In the genomic region with DNA sequence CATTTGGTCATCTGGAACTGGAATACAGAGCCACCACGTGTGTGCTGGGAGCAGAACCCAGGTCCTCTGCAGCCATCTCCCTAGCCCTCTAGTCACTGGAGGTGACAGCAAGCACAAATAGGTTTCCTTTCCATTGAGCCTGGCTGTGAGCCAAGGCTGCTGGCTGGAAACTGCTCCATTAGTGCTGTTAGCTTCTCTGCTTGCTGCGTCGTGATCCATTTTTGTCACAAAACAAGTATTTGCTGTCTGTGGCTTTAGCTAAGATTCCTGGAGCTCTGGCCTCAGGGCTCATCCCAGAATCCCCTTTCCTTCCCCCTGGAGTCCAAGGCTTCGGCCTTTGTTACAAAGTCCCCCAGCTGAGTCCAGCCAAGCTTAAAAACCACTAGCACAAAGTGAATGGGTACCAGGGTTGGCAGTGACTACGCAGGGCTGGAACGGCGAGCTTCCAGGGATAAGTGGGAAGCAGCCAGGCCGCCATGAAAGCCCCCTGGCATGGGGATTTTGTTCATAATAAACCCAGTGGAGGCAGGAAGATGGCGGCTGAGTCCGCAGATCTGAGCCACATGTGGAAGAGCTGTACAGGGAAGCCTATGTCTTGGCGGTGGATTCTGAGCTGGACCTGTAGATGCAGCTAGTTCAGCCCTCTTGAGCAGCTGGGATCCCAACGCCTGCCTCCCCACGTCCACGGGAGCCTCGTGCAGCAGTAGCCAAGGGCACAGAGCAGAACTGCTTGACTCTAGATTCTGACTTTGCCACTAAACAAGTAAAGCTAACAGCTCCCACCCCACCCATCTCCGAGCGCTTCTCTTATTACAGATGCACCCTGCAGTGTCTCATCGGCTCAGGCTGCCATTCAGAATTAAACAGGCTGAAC, we compare ENCODE assay signal across 9 mouse cellular contexts. TPM values are rescaled to one million over a fixed set of nuclear protein-coding genes. Genes with fewer than 3 reads are reported as not detected.
DNase-seq lines count a peak whose midpoint lies in the region; ATAC-seq and TF ChIP-seq lines count a peak whose summit lies in the region.
"Had no signal": no experiment of that assay in that cellular context is flagged by ENCODE, and none has a peak within 500 bp of the region (broad histone marks: within the 10 kb centered on the region; RNA-seq: fewer than 3 reads in every experiment).

No protein-coding gene starts in this region.

- peak; percentile 91 for DNase-seq in heart, adult 11 months
- no peak for DNase-seq in heart, adult 8-10 months (ENCODE audit: low spot score)
- peak; percentile 86 for DNase-seq in forebrain, embryonic 14.5 days (ENCODE audit: low spot score)
- no peak for DNase-seq in spleen, adult 12 weeks (ENCODE audit: low spot score)
- no peak for DNase-seq in urinary bladder, adult 18-20 months (ENCODE audit: low spot score in 2 of 2)
- no peak for DNase-seq in gastrocnemius, adult 18-20 months (ENCODE audit: low spot score)

- peak overlapping the region; percentile 24; the same call in 1 of the 2 replicates for H3K4me2 ChIP-seq in forebrain, embryonic 14.5 days (ENCODE audit: low read length)
- no peak overlapping the region for H3K4me2 ChIP-seq in kidney, embryonic 16.5 days (replicated peaks; ENCODE audit: low read depth, low read length)

- WGBS in forebrain, embryonic 14.5 days = 15% methylated on average over 18 of the region's 18 CpGs
- 56% methylated on average over 18 of the region's 18 CpGs for WGBS in kidney, embryonic 16.5 days

- no peaks in the 10 kb centered on the region for H3K27me3 ChIP-seq in ES-Bruce4 (ENCODE audit: control insufficient read depth, insufficient read depth, low read length, poor library complexity, severe bottlenecking)
- no peaks in the 10 kb centered on the region for H3K27me3 ChIP-seq in forebrain, embryonic 14.5 days (replicated peaks; ENCODE audit: control insufficient read depth, insufficient read depth, low read length)
- no peaks in the 10 kb centered on the region for H3K27me3 ChIP-seq in kidney, embryonic 16.5 days (ENCODE audit: insufficient read depth, low read length)

- H3K27ac ChIP-seq in ES-Bruce4 (ENCODE audit: insufficient read depth, low read length) = peak overlapping the region; percentile 51
- H3K27ac ChIP-seq in forebrain, embryonic 14.5 days (ENCODE audit: low read depth, low read length) = peak overlapping the region; percentile 90
- peak overlapping the region; percentile 56 for H3K27ac ChIP-seq in kidney, embryonic 16.5 days (ENCODE audit: low read length)

- H3K9me3 ChIP-seq in ES-Bruce4 (replicated peaks; ENCODE audit: control insufficient read depth, insufficient read depth, low read length, poor library complexity, severe bottlenecking) = no peaks in the 10 kb centered on the region
- H3K9me3 ChIP-seq in forebrain, embryonic 14.5 days (replicated peaks; ENCODE audit: control insufficient read depth, low read length) = no peaks in the 10 kb centered on the region
- no peaks in the 10 kb centered on the region for H3K9me3 ChIP-seq in kidney, embryonic 16.5 days (ENCODE audit: low read length)

- H3K4me1 ChIP-seq in ES-Bruce4 (ENCODE audit: control insufficient read depth, insufficient read depth, low read length) = no peaks in the 10 kb centered on the region
- peaks cover 10% of the 10 kb centered on the region for H3K4me1 ChIP-seq in forebrain, embryonic 14.5 days (ENCODE audit: control insufficient read depth, insufficient read depth, low read length)
- peaks cover 6% of the 10 kb centered on the region; the same call in 1 of the 2 replicates for H3K4me1 ChIP-seq in kidney, embryonic 16.5 days (ENCODE audit: insufficient read depth, low read length)

- ATAC-seq in forebrain, embryonic 14.5 days = peak; percentile 43
- ATAC-seq in kidney, embryonic 16.5 days (ENCODE audit: low FRiP score, low TSS enrichment) = 0 out of 2 replicates have a peak, but pooled peaks have one; percentile 24

- TF ChIP-seq CTCF in ES-Bruce4 (IDR thresholded peaks at IDR 0.05; ENCODE audit: low read depth, low read length) = no peak

- no peak for TF ChIP-seq EP300 in ES-Bruce4 (IDR thresholded peaks at IDR 0.05; ENCODE audit: insufficient read depth, low read depth, low read length)

- peak overlapping the region; percentile 20; the same call in 1 of the 2 replicates for H3K9ac ChIP-seq in ES-Bruce4 (ENCODE audit: low read depth, poor library complexity, severe bottlenecking)
- H3K9ac ChIP-seq in forebrain, embryonic 14.5 days (ENCODE audit: low read length) = peak overlapping the region; percentile 26
- no peak overlapping the region for H3K9ac ChIP-seq in kidney, embryonic 16.5 days (replicated peaks; ENCODE audit: low read length)

- H3K4me3 ChIP-seq in ES-Bruce4 (ENCODE audit: low read depth, low read length) = no peak overlapping the region
- no peak overlapping the region for H3K4me3 ChIP-seq in forebrain, embryonic 14.5 days (ENCODE audit: low read depth, low read length)
- no peak overlapping the region for H3K4me3 ChIP-seq in kidney, embryonic 16.5 days (ENCODE audit: low read length)

- no peak for TF ChIP-seq POLR2A in ES-Bruce4 (IDR thresholded peaks at IDR 0.05; ENCODE audit: insufficient read depth, low read length)

- peaks cover 39% of the 10 kb centered on the region for H3K36me3 ChIP-seq in ES-Bruce4 (ENCODE audit: control insufficient read depth, insufficient read depth, low read length, poor library complexity, severe bottlenecking)
- peaks cover 41% of the 10 kb centered on the region for H3K36me3 ChIP-seq in forebrain, embryonic 14.5 days (ENCODE audit: control insufficient read depth, insufficient read depth, low read length)
- H3K36me3 ChIP-seq in kidney, embryonic 16.5 days (ENCODE audit: insufficient read depth, low read length) = peaks cover 50% of the 10 kb centered on the region

RNA-seq across cellular contexts. Expression of gene Eno1, which starts 14.3 kb away (rescaled TPM):
- 100 to 1,000 TPM; 110 to 133 (median 121) TPM for total RNA-seq in heart, adult 8-10 months (2022)
- 1,323 and 1,403 TPM in 2 replicates for polyA plus RNA-seq in ES-Bruce4 (2011; ENCODE audit: insufficient read depth, insufficient read length, low read depth, missing spikeins)
- 958 and 988 TPM in 2 replicates for polyA plus RNA-seq in forebrain, embryonic 14.5 days (2014; fragmentation: Nextera tagmentation; extraction: Ambion mirVana)
- polyA plus RNA-seq in kidney, embryonic 16.5 days (2015; fragmentation: Nextera tagmentation; extraction: Ambion mirVana) = 1,990 and 2,045 TPM in 2 replicates
- 10 to 100 TPM; 59.3 to 62.6 TPM for total RNA-seq in gastrocnemius, adult 18-20 months (2021)

RNA-seq across cellular contexts. Expression of gene Rere, which starts 30.7 kb away (rescaled TPM):
- total RNA-seq in heart, adult 8-10 months (2022) = 10 to 100 TPM; 34.8 to 57.6 (median 51.3) TPM
- polyA plus RNA-seq in ES-Bruce4 (2011; ENCODE audit: insufficient read depth, insufficient read length, low read depth, missing spikeins) = 77.3 and 93.6 TPM in 2 replicates
- polyA plus RNA-seq in forebrain, embryonic 14.5 days (2014; fragmentation: Nextera tagmentation; extraction: Ambion mirVana) = 21.2 and 25.1 TPM in 2 replicates
- 30.7 and 40.6 TPM in 2 replicates for polyA plus RNA-seq in kidney, embryonic 16.5 days (2015; fragmentation: Nextera tagmentation; extraction: Ambion mirVana)
- total RNA-seq in gastrocnemius, adult 18-20 months (2021) = 10 to 100 TPM; 66.1 to 70.4 TPM

RNA-seq across cellular contexts. Expression of gene Car6, which starts 49.7 kb away (rescaled TPM):
- under 1 TPM in 1 of 4 experiments, not detected in 3; 0.29 TPM for total RNA-seq in heart, adult 8-10 months (2022)
- not detected in 2 replicates for polyA plus RNA-seq in ES-Bruce4 (2011; ENCODE audit: insufficient read depth, insufficient read length, low read depth, missing spikeins)
- not detected in 2 replicates for polyA plus RNA-seq in forebrain, embryonic 14.5 days (2014; fragmentation: Nextera tagmentation; extraction: Ambion mirVana)
- 0.29 TPM in 1 of 2 replicates, not detected in the other for polyA plus RNA-seq in kidney, embryonic 16.5 days (2015; fragmentation: Nextera tagmentation; extraction: Ambion mirVana)
- total RNA-seq in gastrocnemius, adult 18-20 months (2021) = not detected
- total RNA-seq: neutrophil, adult 5-6 weeks had no signal

Comparison
In these comparisons a context has a peak if more than half of its experiments do, and no peak if none do; other contexts are left out.
1. DNase-seq: peak in heart, adult 11 months (single experiment) and forebrain, embryonic 14.5 days (single experiment); none in heart, adult 8-10 months (single experiment), spleen, adult 12 weeks (single experiment), urinary bladder, adult 18-20 months (0 of 2) and gastrocnemius, adult 18-20 months (single experiment).
2. Peak in every context shown above with its lines, with median percentiles within 50 percentile points of each other: H3K27ac ChIP-seq.